Mouse (Mus musculus) thymus, adult 2 months (tissue): ENCODE measurements at regions not wholly inside any gene's neighbourhood (a gene's known extent, or its start where the extent isn't known, plus 50 kb on each side); places are given as distances from the start of the nearest gene placed in this dataset.

Source experiments
- DNase-seq: peaks from one replicate; pipeline ENCODE4 v3.0.0; 2021
- H3K27ac ChIP-seq: fragments of 200-500 bp; 2 replicates; pipeline ENCODE4 v1.5.1; 2012; ENCODE audit warnings: low read length, control low read depth; ENCODE audit not compliant: control insufficient read depth, insufficient read depth
- H3K27me3 ChIP-seq: fragments of 200-500 bp; 2 replicates; pipeline ENCODE4 v1.6.1; 2012; ENCODE audit warnings: mild to moderate bottlenecking, low read length, moderate library complexity, mixed read lengths; ENCODE audit not compliant: control insufficient read depth, insufficient read depth
- H3K36me3 ChIP-seq: fragments of 200-500 bp; 2 replicates; pipeline ENCODE4 v1.6.1; 2012; ENCODE audit warnings: mild to moderate bottlenecking, low read length, moderate library complexity; ENCODE audit not compliant: control insufficient read depth, insufficient read depth
- H3K4me1 ChIP-seq: fragments of 200-500 bp; replicated peaks from 2 replicates; pipeline ENCODE4 v1.6.1; 2012; ENCODE audit warnings: low read length; ENCODE audit not compliant: control insufficient read depth, insufficient read depth
- H3K4me3 ChIP-seq: fragments of 200-500 bp; 2 replicates; pipeline ENCODE4 v1.5.1; 2012; ENCODE audit warnings: mild to moderate bottlenecking, low read length, control low read depth, moderate library complexity; ENCODE audit not compliant: control insufficient read depth, insufficient read depth
- CTCF ChIP-seq: fragments of 200-500 bp; IDR thresholded peaks from 2 replicates; pipeline ENCODE4 v1.5.1; 2012; ENCODE audit warnings: mild to moderate bottlenecking, control low read depth, low read length, moderate library complexity, borderline replicate concordance; ENCODE audit not compliant: control insufficient read depth, poor library complexity, insufficient read depth; ENCODE audit errors: extremely low read depth
- POLR2A ChIP-seq: fragments of 200-500 bp; IDR thresholded peaks from 2 replicates; pipeline ENCODE4 v1.6.1; 2012; ENCODE audit warnings: mild to moderate bottlenecking, low read length, control low read depth, moderate library complexity; ENCODE audit not compliant: control insufficient read depth, poor library complexity, insufficient read depth; ENCODE audit errors: extremely low read depth
- WGBS: fragments of 180-500 bp; shearing (Covaris S2); methylation state at CpG from one replicate; pipeline ENCODE4 v1.1.7; 2018; 5-methylcytosine and 5-hydroxymethylcytosine counted together

- 93% methylated on average over 5 of the region's 5 CpGs for WGBS
- no peaks in the 10 kb centered on the region for H3K27me3 ChIP-seq
- TF ChIP-seq CTCF (no peak), POLR2A (no peak)
- H3K4me1 ChIP-seq, result peaks cover 20% of the 10 kb centered on the region
- no peak overlapping the region for H3K4me3 ChIP-seq
- DNase-seq, result no peak
- H3K36me3 ChIP-seq, result no peaks in the 10 kb centered on the region
- H3K27ac ChIP-seq, result no peak overlapping the region
These were observed 218.8 kb downstream of the Gadd45g start for GRCm38 (mm10) chr13:52065274-52065673.

- no peak for DNase-seq
- Histone ChIP-seq H3K27ac (no peak overlapping the region), H3K36me3 (no peaks in the 10 kb centered on the region), H3K27me3 (no peaks in the 10 kb centered on the region), H3K4me3 (no peak overlapping the region), H3K4me1 (peaks cover 22% of the 10 kb centered on the region)
- WGBS, result 93% methylated on average over 6 of the region's 6 CpGs
- TF ChIP-seq CTCF (no peak), POLR2A (no peak)
These were observed 219.2 kb downstream of the Gadd45g start for GRCm38 (mm10) chr13:52065720-52066119.

- Histone ChIP-seq H3K36me3 (no peaks in the 10 kb centered on the region), H3K4me1 (peaks cover 29% of the 10 kb centered on the region), H3K27me3 (no peaks in the 10 kb centered on the region), H3K4me3 (no peak overlapping the region), H3K27ac (no peak overlapping the region)
- no peak for TF ChIP-seq POLR2A
- no peak for TF ChIP-seq CTCF
- WGBS, result 52% methylated on average over 4 of the region's 4 CpGs
- no peak for DNase-seq
These were observed 220.6 kb downstream of the Gadd45g start for GRCm38 (mm10) chr13:52067048-52067447.

- Histone ChIP-seq H3K4me3 (no peak overlapping the region), H3K27ac (no peak overlapping the region), H3K4me1 (peaks cover 27% of the 10 kb centered on the region), H3K36me3 (no peaks in the 10 kb centered on the region), H3K27me3 (no peaks in the 10 kb centered on the region)
- TF ChIP-seq CTCF, result no peak
- TF ChIP-seq POLR2A, result no peak
- DNase-seq, result no peak
- 79% methylated on average over 6 of the region's 6 CpGs for WGBS
These were observed 222.5 kb downstream of the Gadd45g start for GRCm38 (mm10) chr13:52068886-52069439.

GRCm38 (mm10) chr13:52069714-52070113 is 223.2 kb downstream of the Gadd45g start:
- Histone ChIP-seq H3K27ac (no peak overlapping the region), H3K4me3 (no peak overlapping the region), H3K4me1 (peaks cover 27% of the 10 kb centered on the region), H3K27me3 (no peaks in the 10 kb centered on the region), H3K36me3 (no peaks in the 10 kb centered on the region)
- DNase-seq, result no peak
- TF ChIP-seq POLR2A, result no peak
- TF ChIP-seq CTCF, result no peak
- WGBS, result 73% methylated on average over 3 of the region's 3 CpGs

GRCm38 (mm10) chr13:52070731-52071663 is 224.5 kb downstream of the Gadd45g start:
- H3K27ac ChIP-seq, result no peak overlapping the region
- WGBS, result 56% methylated on average over 19 of the region's 19 CpGs
- TF ChIP-seq CTCF, result no peak
- TF ChIP-seq POLR2A, result no peak
- no peaks in the 10 kb centered on the region for H3K27me3 ChIP-seq
- H3K36me3 ChIP-seq, result no peaks in the 10 kb centered on the region
- H3K4me3 ChIP-seq, result no peak overlapping the region
- no peak for DNase-seq
- H3K4me1 ChIP-seq, result peaks cover 27% of the 10 kb centered on the region

GRCm38 (mm10) chr13:52077616-52078015 is 231.1 kb downstream of the Gadd45g start:
- DNase-seq, result no peak
- H3K4me1 ChIP-seq, result peaks cover 27% of the 10 kb centered on the region
- H3K27ac ChIP-seq, result no peak overlapping the region
- no peaks in the 10 kb centered on the region for H3K36me3 ChIP-seq
- TF ChIP-seq CTCF (no peak), POLR2A (no peak)
- no peak overlapping the region for H3K4me3 ChIP-seq
- H3K27me3 ChIP-seq, result no peaks in the 10 kb centered on the region
- 83% methylated on average over 4 of the region's 4 CpGs for WGBS
